Mouse (Mus musculus): ENCODE data around the gene Oaz1. TPM values are rescaled to one million over a fixed set of nuclear protein-coding genes. Genes with fewer than 3 reads are reported as not detected.

Gene Oaz1
- polyA plus RNA-seq, 1 experiment from 2014 or later: 1,606 TPM

DNA sequence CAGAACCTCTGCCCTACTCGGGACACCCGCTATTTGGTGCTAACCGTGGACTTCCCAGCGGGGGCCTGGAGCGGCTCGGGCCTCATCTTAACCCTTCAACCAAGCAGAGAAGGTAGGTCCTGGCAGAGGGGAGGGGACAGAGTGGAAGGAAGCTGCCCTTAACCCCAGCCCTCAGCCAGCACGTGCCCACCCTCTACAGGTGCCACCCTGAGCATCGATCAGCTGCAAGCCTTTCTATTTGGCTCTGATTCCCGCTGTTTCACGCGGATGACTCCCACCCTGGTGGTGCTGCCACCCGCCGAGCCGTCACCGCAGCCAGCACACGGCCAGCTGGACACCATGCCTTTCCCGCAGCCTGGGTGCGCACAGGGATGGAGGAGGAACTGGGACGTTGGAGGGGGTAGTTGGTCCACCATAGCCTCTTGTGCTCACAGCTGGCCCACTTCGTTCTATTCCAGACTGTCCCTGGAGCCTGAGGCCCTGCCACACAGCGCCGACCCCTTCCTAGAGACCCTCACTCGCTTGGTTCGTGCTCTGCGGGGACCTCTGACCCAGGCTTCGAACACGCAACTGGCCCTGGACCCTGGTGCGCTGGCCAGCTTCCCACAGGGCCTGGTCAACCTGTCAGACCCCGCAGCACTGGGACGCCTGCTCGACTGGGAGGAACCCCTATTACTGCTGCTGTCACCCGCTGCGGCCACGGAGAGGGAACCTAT, 20.0 kb upstream of the Oaz1 start:
- peak overlapping the region; percentile 83; the same call in 1 of the 2 replicates for H3K27ac ChIP-seq (replicated peaks; ENCODE audit: low read depth, low read length)
- DNase-seq (ENCODE audit: low spot score): no peak
- peaks cover 15% of the 10 kb centered on the region for H3K4me1 ChIP-seq (ENCODE audit: control insufficient read depth, insufficient read depth, low read length)
- H3K9me3 ChIP-seq (ENCODE audit: control insufficient read depth, low read length): no peaks in the 10 kb centered on the region
- H3K36me3 ChIP-seq (ENCODE audit: control insufficient read depth, insufficient read depth, low read length): peaks cover 37% of the 10 kb centered on the region
- H3K9ac ChIP-seq (ENCODE audit: low read depth, low read length): peak overlapping the region; percentile 71
- H3K27me3 ChIP-seq (replicated peaks; ENCODE audit: control insufficient read depth, insufficient read depth, low read length): peaks cover 21% of the 10 kb centered on the region
- H3K4me3 ChIP-seq (ENCODE audit: low read depth, low read length): peak overlapping the region; percentile 45
- 48% methylated on average over 31 of the region's 34 CpGs for WGBS
- peak overlapping the region; percentile 97 for H3K4me2 ChIP-seq (ENCODE audit: low read depth, low read length)
- ATAC-seq (ENCODE audit: low read depth): no peak

DNA sequence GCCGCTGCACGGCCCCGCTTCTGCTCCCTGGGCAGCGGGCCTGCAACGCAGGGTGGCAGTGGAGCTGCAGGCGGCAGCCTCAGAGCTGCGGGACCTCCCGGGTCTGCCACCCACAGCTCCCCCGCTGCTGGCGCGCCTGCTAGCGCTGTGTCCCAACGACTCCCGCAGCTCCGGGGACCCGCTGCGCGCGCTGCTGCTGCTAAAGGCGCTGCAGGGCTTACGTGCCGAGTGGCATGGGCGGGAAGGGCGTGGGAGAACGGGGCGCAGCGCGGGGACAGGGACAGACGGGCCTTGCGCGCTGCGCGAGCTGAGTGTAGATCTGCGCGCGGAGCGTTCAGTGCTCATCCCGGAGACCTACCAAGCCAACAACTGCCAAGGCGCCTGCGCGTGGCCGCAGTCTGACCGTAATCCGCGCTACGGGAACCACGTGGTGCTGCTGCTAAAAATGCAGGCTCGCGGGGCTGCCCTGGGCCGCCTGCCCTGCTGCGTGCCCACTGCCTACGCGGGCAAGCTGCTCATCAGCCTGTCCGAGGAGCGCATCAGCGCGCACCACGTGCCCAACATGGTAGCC, 19.3 kb upstream of the Oaz1 start:
- peaks cover 21% of the 10 kb centered on the region for H3K27me3 ChIP-seq (replicated peaks; ENCODE audit: control insufficient read depth, insufficient read depth, low read length)
- H3K27ac ChIP-seq (replicated peaks; ENCODE audit: low read depth, low read length): peak overlapping the region; percentile 83
- 1% methylated on average over 34 of the region's 58 CpGs for WGBS
- H3K4me2 ChIP-seq (ENCODE audit: low read depth, low read length): peak overlapping the region; percentile 97
- H3K4me3 ChIP-seq (ENCODE audit: low read depth, low read length): peak overlapping the region; percentile 45
- peaks cover 30% of the 10 kb centered on the region for H3K36me3 ChIP-seq (ENCODE audit: control insufficient read depth, insufficient read depth, low read length)
- H3K4me1 ChIP-seq (ENCODE audit: control insufficient read depth, insufficient read depth, low read length): peaks cover 15% of the 10 kb centered on the region
- no peaks in the 10 kb centered on the region for H3K9me3 ChIP-seq (ENCODE audit: control insufficient read depth, low read length)
- peak overlapping the region; percentile 71 for H3K9ac ChIP-seq (ENCODE audit: low read depth, low read length)
- ATAC-seq (ENCODE audit: low read depth) (peak; percentile 80), DNase-seq (ENCODE audit: low spot score) (peak; percentile 91)

DNA sequence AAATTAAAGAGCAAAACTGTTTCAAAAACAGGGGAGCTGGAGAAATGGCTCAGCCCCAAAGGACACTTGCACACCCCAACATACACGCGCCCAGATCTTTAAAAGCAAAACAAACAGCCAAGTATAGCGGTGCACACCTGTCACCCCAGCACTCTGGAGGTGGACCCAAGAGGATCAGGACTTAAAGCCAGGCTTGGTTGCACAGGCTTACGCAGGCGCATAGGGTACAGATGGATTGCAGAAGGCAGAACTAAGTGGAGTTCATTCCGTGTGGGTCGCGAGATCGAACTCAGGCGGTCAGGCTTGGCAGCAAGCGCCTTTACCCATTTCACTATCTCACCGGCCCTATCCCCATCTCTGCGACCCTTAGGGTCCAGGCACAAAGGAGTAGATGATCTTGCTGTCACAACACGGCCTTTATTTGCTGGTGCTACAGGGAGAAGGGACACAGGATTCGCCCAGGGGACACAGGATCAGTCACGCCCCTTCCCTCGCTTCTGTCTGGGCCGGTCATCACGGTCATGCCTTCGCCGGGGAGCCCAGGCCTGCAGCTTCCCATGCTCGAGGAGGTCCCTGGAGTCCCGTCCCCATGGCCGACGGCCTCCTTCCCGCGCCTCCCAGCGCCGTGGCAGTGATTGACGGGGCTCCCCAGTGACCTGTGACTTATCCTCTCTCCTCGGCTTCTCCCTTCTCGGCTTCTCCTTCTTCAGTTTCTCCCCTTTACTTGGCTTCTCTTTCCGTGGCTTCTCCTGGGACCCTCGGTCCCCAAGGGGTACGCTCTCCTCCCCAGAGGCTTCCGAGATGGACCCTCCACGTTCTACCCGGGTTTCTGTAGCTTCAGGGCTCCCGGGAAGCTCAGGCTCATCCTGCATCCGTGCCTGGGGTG, 18.1 kb upstream of the Oaz1 start:
- WGBS: 18% methylated on average over 40 of the region's 40 CpGs
- H3K27ac ChIP-seq (replicated peaks; ENCODE audit: low read depth, low read length): 0 out of 2 replicates have a peak overlapping the region, but pooled peaks have one; percentile 83
- H3K4me3 ChIP-seq (ENCODE audit: low read depth, low read length): peak overlapping the region; percentile 22; the same call in 1 of the 2 replicates
- H3K4me2 ChIP-seq (ENCODE audit: low read depth, low read length): peak overlapping the region; percentile 97
- peaks cover 15% of the 10 kb centered on the region for H3K4me1 ChIP-seq (ENCODE audit: control insufficient read depth, insufficient read depth, low read length)
- no peak for ATAC-seq (ENCODE audit: low read depth)
- H3K36me3 ChIP-seq (ENCODE audit: control insufficient read depth, insufficient read depth, low read length): peaks cover 18% of the 10 kb centered on the region
- H3K9me3 ChIP-seq (ENCODE audit: control insufficient read depth, low read length): no peaks in the 10 kb centered on the region
- peak overlapping the region; percentile 71 for H3K9ac ChIP-seq (ENCODE audit: low read depth, low read length)
- H3K27me3 ChIP-seq (replicated peaks; ENCODE audit: control insufficient read depth, insufficient read depth, low read length): peaks cover 21% of the 10 kb centered on the region
- peak; percentile 36 for DNase-seq (ENCODE audit: low spot score)

DNA sequence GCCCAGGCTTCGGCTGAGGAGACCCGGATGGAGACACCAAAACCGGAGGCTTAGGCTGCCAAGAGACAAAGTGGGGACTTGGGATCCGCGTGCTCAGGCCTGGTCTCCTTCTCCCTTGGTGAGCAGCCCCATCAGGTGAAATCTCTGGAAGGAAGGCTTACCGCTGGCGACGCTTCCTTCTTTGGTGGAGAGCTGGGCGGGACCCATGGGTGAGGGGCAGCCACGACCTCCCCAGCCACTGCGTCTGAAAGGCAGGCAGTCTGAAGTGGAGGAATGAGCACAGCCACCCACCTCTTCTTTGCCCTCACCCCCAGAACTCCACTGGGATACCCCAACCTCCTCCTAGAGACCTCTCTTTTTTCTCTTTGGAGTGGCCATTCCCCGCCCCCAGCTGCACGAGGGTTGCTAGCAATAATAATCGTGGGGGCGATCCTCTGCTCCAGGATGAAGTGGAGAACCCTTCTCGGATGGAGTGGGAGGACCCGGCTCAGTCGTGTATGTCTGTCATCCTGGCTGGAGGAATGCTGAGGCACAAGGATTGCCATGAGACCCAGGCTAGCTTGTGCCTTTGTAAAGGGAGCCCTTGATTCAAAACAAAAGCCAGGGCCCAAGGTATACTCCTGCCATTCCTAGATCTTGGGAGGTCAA, 17.3 kb upstream of the Oaz1 start:
- H3K4me2 ChIP-seq (ENCODE audit: low read depth, low read length): peak overlapping the region; percentile 97
- peaks cover 15% of the 10 kb centered on the region for H3K4me1 ChIP-seq (ENCODE audit: control insufficient read depth, insufficient read depth, low read length)
- H3K27me3 ChIP-seq (replicated peaks; ENCODE audit: control insufficient read depth, insufficient read depth, low read length): peaks cover 21% of the 10 kb centered on the region
- ATAC-seq (ENCODE audit: low read depth) (no peak), DNase-seq (ENCODE audit: low spot score) (no peak)
- 9% methylated on average over 17 of the region's 18 CpGs for WGBS
- peak overlapping the region; percentile 22; the same call in 1 of the 2 replicates for H3K4me3 ChIP-seq (ENCODE audit: low read depth, low read length)
- H3K9ac ChIP-seq (ENCODE audit: low read depth, low read length): peak overlapping the region; percentile 71
- no peaks in the 10 kb centered on the region for H3K9me3 ChIP-seq (ENCODE audit: control insufficient read depth, low read length)
- H3K36me3 ChIP-seq (ENCODE audit: control insufficient read depth, insufficient read depth, low read length): peaks cover 11% of the 10 kb centered on the region
- H3K27ac ChIP-seq (replicated peaks; ENCODE audit: low read depth, low read length): no peak overlapping the region

DNA sequence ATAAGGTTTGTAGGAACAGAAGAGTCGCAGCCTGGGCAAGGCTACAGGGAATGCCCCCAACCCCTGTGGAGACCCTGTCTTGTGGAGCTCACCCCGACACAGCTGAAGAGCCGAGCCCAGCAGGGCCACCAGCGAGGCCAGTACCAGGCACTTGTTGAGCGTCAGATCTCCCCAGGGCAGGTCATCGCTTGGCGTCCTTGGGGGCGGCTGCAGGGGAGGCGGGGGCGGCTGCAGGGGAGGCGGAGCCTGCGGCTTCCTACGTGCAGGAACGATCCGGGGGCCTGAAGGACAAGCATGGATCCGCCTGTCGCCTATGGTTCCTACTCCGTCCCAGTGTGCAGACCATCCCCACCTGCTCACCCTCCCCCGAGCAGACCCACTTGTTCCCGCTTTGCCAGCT, 16.4 kb upstream of the Oaz1 start:
- peaks cover 21% of the 10 kb centered on the region for H3K27me3 ChIP-seq (replicated peaks; ENCODE audit: control insufficient read depth, insufficient read depth, low read length)
- H3K9ac ChIP-seq (ENCODE audit: low read depth, low read length): no peak overlapping the region
- WGBS: 1% methylated on average over 10 of the region's 20 CpGs
- H3K4me3 ChIP-seq (ENCODE audit: low read depth, low read length): no peak overlapping the region
- no peak for DNase-seq (ENCODE audit: low spot score)
- peaks cover under 1% of the 10 kb centered on the region; the same call in 1 of the 2 replicates for H3K36me3 ChIP-seq (ENCODE audit: control insufficient read depth, insufficient read depth, low read length)
- no peak overlapping the region for H3K27ac ChIP-seq (replicated peaks; ENCODE audit: low read depth, low read length)
- H3K9me3 ChIP-seq (ENCODE audit: control insufficient read depth, low read length): no peaks in the 10 kb centered on the region
- ATAC-seq (ENCODE audit: low read depth): no peak
- H3K4me2 ChIP-seq (ENCODE audit: low read depth, low read length): peak overlapping the region; percentile 19; the same call in 1 of the 2 replicates
- peaks cover 15% of the 10 kb centered on the region for H3K4me1 ChIP-seq (ENCODE audit: control insufficient read depth, insufficient read depth, low read length)

DNA sequence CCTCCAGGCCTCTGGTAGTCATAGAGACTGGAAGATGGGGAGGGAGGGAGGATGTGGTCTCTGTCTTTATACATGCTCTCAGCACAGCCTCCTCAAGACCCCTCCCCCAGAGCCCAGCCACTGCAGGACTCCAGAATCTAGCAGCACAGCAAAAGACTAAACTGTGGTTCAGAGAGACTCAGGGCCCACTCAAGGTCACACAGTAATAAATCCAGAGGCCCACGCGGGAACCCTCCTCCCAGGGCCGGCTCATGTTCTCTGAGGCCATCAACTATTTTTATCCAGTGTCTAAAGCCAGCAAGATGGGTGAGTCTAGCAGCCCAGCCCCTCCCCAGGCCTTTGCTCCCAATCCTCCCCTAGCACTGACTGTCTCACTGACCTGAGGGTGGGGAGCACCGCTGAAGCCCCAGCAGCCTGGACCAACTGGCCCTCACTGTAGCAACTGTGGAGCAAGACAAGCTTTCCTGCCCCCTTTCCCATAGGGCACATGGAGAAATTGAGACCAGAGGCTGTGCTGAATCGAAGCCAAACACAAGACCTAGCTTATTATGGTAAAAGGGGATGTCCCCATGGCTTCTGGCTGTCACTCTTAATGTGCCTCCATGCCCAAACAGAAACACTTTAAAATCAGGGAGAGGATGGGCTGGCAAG, 13.9 kb upstream of the Oaz1 start:
- Histone ChIP-seq H3K4me2 (ENCODE audit: low read depth, low read length) (no peak overlapping the region), H3K27me3 (replicated peaks; ENCODE audit: control insufficient read depth, insufficient read depth, low read length) (peaks cover 21% of the 10 kb centered on the region), H3K36me3 (ENCODE audit: control insufficient read depth, insufficient read depth, low read length) (no peaks in the 10 kb centered on the region), H3K9ac (ENCODE audit: low read depth, low read length) (no peak overlapping the region; the same call in 1 of the 2 replicates), H3K4me1 (ENCODE audit: control insufficient read depth, insufficient read depth, low read length) (peaks cover 8% of the 10 kb centered on the region), H3K27ac (replicated peaks; ENCODE audit: low read depth, low read length) (no peak overlapping the region), H3K4me3 (ENCODE audit: low read depth, low read length) (no peak overlapping the region), H3K9me3 (ENCODE audit: control insufficient read depth, low read length) (no peaks in the 10 kb centered on the region)
- 64% methylated on average over 5 of the region's 5 CpGs for WGBS
- ATAC-seq (ENCODE audit: low read depth) (no peak), DNase-seq (ENCODE audit: low spot score) (no peak)

DNA sequence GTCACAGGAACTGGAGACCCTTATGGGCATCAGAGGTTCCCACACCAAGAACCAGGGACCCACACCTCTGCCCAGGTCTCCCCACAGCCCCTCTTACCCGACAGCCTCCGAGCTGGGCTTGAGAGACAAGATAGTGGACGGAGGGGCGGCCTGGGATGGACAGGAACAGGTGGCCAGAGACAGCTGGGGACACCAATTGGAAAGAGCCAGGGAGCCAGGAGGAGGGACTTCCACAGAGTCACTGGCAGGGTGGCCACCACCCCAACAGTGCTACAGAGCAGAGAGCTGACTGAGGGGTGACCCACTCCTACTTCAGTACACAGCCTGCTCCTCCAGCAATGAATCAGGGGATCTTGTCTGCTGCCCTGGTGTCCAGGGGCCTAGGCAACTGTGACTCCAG, 13.1 kb upstream of the Oaz1 start, which contains the start of gene Jsrp1:
Gene Jsrp1 (minus strand): TSS at position 133 of the 400 bp plus-strand sequence.
- peak; percentile 57 for DNase-seq (ENCODE audit: low spot score)
- Histone ChIP-seq H3K4me1 (ENCODE audit: control insufficient read depth, insufficient read depth, low read length) (peaks cover 3% of the 10 kb centered on the region), H3K4me2 (ENCODE audit: low read depth, low read length) (no peak within 1 kb of the TSS), H3K4me3 (ENCODE audit: low read depth, low read length) (no peak within 1 kb of the TSS), H3K9ac (ENCODE audit: low read depth, low read length) (peak within 1 kb of the TSS; percentile 19; the same call in 1 of the 2 replicates), H3K36me3 (ENCODE audit: control insufficient read depth, insufficient read depth, low read length) (no peaks in the 10 kb centered on the region), H3K27ac (replicated peaks; ENCODE audit: low read depth, low read length) (no peak within 1 kb of the TSS), H3K9me3 (ENCODE audit: control insufficient read depth, low read length) (no peaks in the 10 kb centered on the region), H3K27me3 (replicated peaks; ENCODE audit: control insufficient read depth, insufficient read depth, low read length) (peaks cover 17% of the 10 kb centered on the region)
- WGBS: 66% methylated on average over 4 of the region's 4 CpGs
- peak; percentile 46; the same call in 1 of the 2 replicates for ATAC-seq (ENCODE audit: low read depth)
